Mouse (Mus musculus): ENCODE measurements at regions not wholly inside any gene's neighbourhood (a gene's known extent, or its start where the extent isn't known, plus 50 kb on each side); places are given as distances from the start of the nearest gene placed in this dataset.

DNA sequence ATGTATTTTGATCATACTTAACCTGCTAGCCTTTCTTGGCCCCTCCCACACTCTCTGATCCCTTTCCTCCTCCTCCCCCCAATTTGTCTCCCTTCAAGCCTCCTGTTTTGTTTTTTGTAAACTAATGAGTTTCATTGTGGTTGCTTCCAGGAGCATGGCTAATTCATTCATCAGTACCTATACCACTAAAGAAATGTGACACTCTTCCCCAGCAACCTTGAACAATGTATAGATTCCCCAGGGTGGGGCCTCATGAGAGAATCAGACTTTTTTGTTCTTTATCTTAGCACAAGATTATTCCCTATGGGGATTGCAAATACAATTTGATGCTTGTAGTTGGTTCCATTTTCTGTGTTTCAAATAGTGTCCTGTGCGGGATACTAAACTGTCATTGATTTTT lies 58.8 kb upstream of the Snx7 start:
- Histone ChIP-seq H3K27ac (replicated peaks) (no peak overlapping the region), H3K9ac (no peak overlapping the region), H3K4me3 (no peak overlapping the region), H3K9me3 (no peaks in the 10 kb centered on the region), H3K36me3 (no peaks in the 10 kb centered on the region), H3K4me1 (no peaks in the 10 kb centered on the region), H3K27me3 (replicated peaks) (no peaks in the 10 kb centered on the region), H3K4me2 (no peak overlapping the region)
- ATAC-seq (ENCODE audit: extremely low read depth, insufficient number of reproducible peaks, low FRiP score, low TSS enrichment), result no peak
- WGBS, result 85% methylated on average over 1 of the region's 1 CpGs

All from heart, embryonic 13.5 days (tissue).